Mouse (Mus musculus) brain, embryonic 14.5 days (tissue): ENCODE measurements around the gene Znrf3.

Experiments used
- CTCF ChIP-seq: fragments of 200-500 bp; IDR thresholded peaks from 2 replicates; pipeline ENCODE4 v1.5.1; 2012; ENCODE audit warnings: inconsistent platforms, mild to moderate bottlenecking, moderate library complexity, borderline replicate concordance; ENCODE audit not compliant: insufficient read depth, insufficient read length; ENCODE audit errors: extremely low read depth
- POLR2A ChIP-seq: fragments of 200-500 bp; IDR thresholded peaks from 2 replicates; pipeline ENCODE4 v1.6.1; 2012; ENCODE audit warnings: mild to moderate bottlenecking, inconsistent platforms, borderline replicate concordance; ENCODE audit not compliant: poor library complexity, insufficient read depth, insufficient read length, severe bottlenecking; ENCODE audit errors: extremely low read depth

GRCm38 (mm10) chr11:5258036-5258435, 186.6 kb downstream of the Znrf3 start:
- TF ChIP-seq CTCF (no peak), POLR2A (no peak)
